ENCODE assay signal across 7 mouse cellular contexts in the genomic region with DNA sequence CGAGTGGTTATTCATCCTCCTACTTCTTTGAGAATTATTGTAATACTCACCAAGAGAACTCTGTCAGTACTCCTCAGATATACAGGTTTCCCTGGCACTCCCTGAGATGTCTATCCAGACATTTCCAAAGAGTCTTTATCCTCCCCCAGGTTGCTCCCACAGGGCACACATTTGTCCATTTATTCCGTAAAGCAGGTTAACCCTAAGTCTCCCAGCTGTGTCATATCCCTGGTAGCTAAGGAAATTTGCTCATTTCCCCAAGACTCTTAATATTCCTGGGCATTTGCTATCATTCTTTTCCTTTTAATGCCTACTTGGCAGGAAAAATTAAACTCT. TPM values are rescaled to one million over a fixed set of nuclear protein-coding genes. Genes with fewer than 3 reads are reported as not detected.
DNase-seq lines count a peak whose midpoint lies in the region; ATAC-seq and TF ChIP-seq lines count a peak whose summit lies in the region.

No protein-coding gene starts in this region.

- no peak for TF ChIP-seq CTCF in lung, postnatal 0 days (IDR thresholded peaks at IDR 0.05)

- no peak overlapping the region for H3K4me3 ChIP-seq in lung, postnatal 0 days (ENCODE audit: low read depth, low read length)
- H3K4me3 ChIP-seq in forebrain, embryonic 15.5 days = peak overlapping the region; percentile 41
- peak overlapping the region; percentile 27 for H3K4me3 ChIP-seq in limb, embryonic 14.5 days (replicated peaks; ENCODE audit: low read length)
- peak overlapping the region; percentile 34; the same call in 1 of the 2 replicates for H3K4me3 ChIP-seq in stomach, embryonic 15.5 days (replicated peaks)

- no peak for DNase-seq in lung, postnatal 0 days (ENCODE audit: low spot score)
- no peak for DNase-seq in lung, postnatal 14 days
- DNase-seq in limb, embryonic 14.5 days (ENCODE audit: low spot score) = no peak
- no peak for DNase-seq in thymus, postnatal 14 days
- no peak for DNase-seq in B cell, adult 2 months

- H3K27me3 ChIP-seq in lung, postnatal 0 days (replicated peaks; ENCODE audit: insufficient read depth, low read length) = no peaks in the 10 kb centered on the region
- no peaks in the 10 kb centered on the region for H3K27me3 ChIP-seq in forebrain, embryonic 15.5 days
- H3K27me3 ChIP-seq in limb, embryonic 14.5 days (ENCODE audit: control insufficient read depth, insufficient read depth, low read length) = no peaks in the 10 kb centered on the region
- H3K27me3 ChIP-seq in stomach, embryonic 15.5 days (replicated peaks) = no peaks in the 10 kb centered on the region

- H3K9me3 ChIP-seq in lung, postnatal 0 days (ENCODE audit: low read length) = no peaks in the 10 kb centered on the region
- no peaks in the 10 kb centered on the region for H3K9me3 ChIP-seq in forebrain, embryonic 15.5 days
- H3K9me3 ChIP-seq in limb, embryonic 14.5 days (ENCODE audit: control insufficient read depth, low read length) = no peaks in the 10 kb centered on the region
- no peaks in the 10 kb centered on the region for H3K9me3 ChIP-seq in stomach, embryonic 15.5 days

- H3K4me1 ChIP-seq in lung, postnatal 0 days (ENCODE audit: insufficient read depth, low read depth, low read length) = no peaks in the 10 kb centered on the region
- peaks cover 14% of the 10 kb centered on the region for H3K4me1 ChIP-seq in forebrain, embryonic 15.5 days
- H3K4me1 ChIP-seq in limb, embryonic 14.5 days (ENCODE audit: control insufficient read depth, insufficient read depth, low read length) = 0 out of 2 replicates have a peak, but pooled peaks cover 2% of the 10 kb centered on the region
- H3K4me1 ChIP-seq in stomach, embryonic 15.5 days = 0 out of 2 replicates have a peak, but pooled peaks cover 7% of the 10 kb centered on the region

- TF ChIP-seq POLR2A in limb, embryonic 14.5 days (IDR thresholded peaks at IDR 0.05; ENCODE audit: borderline replicate concordance, extremely low read depth, insufficient read depth, insufficient read length) = no peak

- H3K4me2 ChIP-seq in lung, postnatal 0 days (replicated peaks; ENCODE audit: low read depth, low read length) = peak overlapping the region; percentile 52
- H3K4me2 ChIP-seq in forebrain, embryonic 15.5 days (replicated peaks) = peak overlapping the region; percentile 62
- H3K4me2 ChIP-seq in limb, embryonic 14.5 days (replicated peaks; ENCODE audit: low read depth, low read length, severe bottlenecking) = peak overlapping the region; percentile 43
- peak overlapping the region; percentile 76 for H3K4me2 ChIP-seq in stomach, embryonic 15.5 days

- no peaks in the 10 kb centered on the region for H3K36me3 ChIP-seq in lung, postnatal 0 days (ENCODE audit: insufficient read depth, low read length)
- H3K36me3 ChIP-seq in forebrain, embryonic 15.5 days = peaks cover 6% of the 10 kb centered on the region
- H3K36me3 ChIP-seq in limb, embryonic 14.5 days (ENCODE audit: control insufficient read depth, insufficient read depth, low read length) = no peaks in the 10 kb centered on the region
- H3K36me3 ChIP-seq in stomach, embryonic 15.5 days = no peaks in the 10 kb centered on the region

- 10% methylated on average over 2 of the region's 2 CpGs for WGBS in lung, postnatal 0 days
- 3% methylated on average over 2 of the region's 2 CpGs for WGBS in forebrain, embryonic 15.5 days
- WGBS in limb, embryonic 14.5 days = 8% methylated on average over 2 of the region's 2 CpGs
- WGBS in stomach, embryonic 15.5 days = 9% methylated on average over 2 of the region's 2 CpGs

- no peak overlapping the region for H3K27ac ChIP-seq in lung, postnatal 0 days (ENCODE audit: low read length)
- H3K27ac ChIP-seq in forebrain, embryonic 15.5 days (replicated peaks) = peak overlapping the region; percentile 63
- H3K27ac ChIP-seq in limb, embryonic 14.5 days (replicated peaks; ENCODE audit: low read depth, low read length) = no peak overlapping the region
- H3K27ac ChIP-seq in stomach, embryonic 15.5 days = no peak overlapping the region

- no peak for ATAC-seq in lung, postnatal 0 days
- ATAC-seq in forebrain, embryonic 15.5 days (replicated peaks) = no peak
- ATAC-seq in limb, embryonic 14.5 days (ENCODE audit: low FRiP score, low read depth) = no peak
- 0 out of 2 replicates have a peak, but pooled peaks have one; percentile 10 for ATAC-seq in stomach, embryonic 15.5 days (ENCODE audit: insufficient read depth, low FRiP score, low read depth)

- H3K9ac ChIP-seq in lung, postnatal 0 days (replicated peaks; ENCODE audit: low read depth) = no peak overlapping the region
- H3K9ac ChIP-seq in forebrain, embryonic 15.5 days (replicated peaks) = no peak overlapping the region
- 0 out of 2 replicates have a peak overlapping the region, but pooled peaks have one; percentile 17 for H3K9ac ChIP-seq in limb, embryonic 14.5 days (ENCODE audit: low read depth, low read length, severe bottlenecking)
- no peak overlapping the region for H3K9ac ChIP-seq in stomach, embryonic 15.5 days

- no peak for TF ChIP-seq EP300 in lung, postnatal 0 days (IDR thresholded peaks at IDR 0.05)

RNA-seq across cellular contexts. Expression of gene Atp8b5, which starts 0.3 kb away (rescaled TPM):
- 0.14 and 0.21 TPM in 2 replicates for polyA plus RNA-seq in lung, postnatal 0 days (2015; fragmentation: Nextera tagmentation; extraction: Ambion mirVana)
- 0.92 and 0.98 TPM in 2 replicates for polyA plus RNA-seq in forebrain, embryonic 15.5 days (2015; fragmentation: Nextera tagmentation; extraction: Ambion mirVana)
- polyA plus RNA-seq in limb, embryonic 14.5 days (2012; rRNA removed) = 0.68 and 1.3 TPM in 2 replicates
- 0.52 and 0.57 TPM in 2 replicates for polyA plus RNA-seq in limb, embryonic 14.5 days (2014; fragmentation: Nextera tagmentation; extraction: Ambion mirVana)
- polyA plus RNA-seq in stomach, embryonic 15.5 days (2015; fragmentation: Nextera tagmentation; extraction: Ambion mirVana) = 0.23 and 0.27 TPM in 2 replicates
